Mouse (Mus musculus): Measurements from ENCODE around the gene Lipo2. TPM values are rescaled to one million over a fixed set of nuclear protein-coding genes. Genes with fewer than 3 reads are reported as not detected.

The Lipo2 gene
- polyA plus RNA-seq (2021; fragmentation: Nextera tagmentation): 0.20 TPM in 2 replicates
- long read RNA-seq, experiment 1, partial matches to known transcripts: 0 of 3 reads
- long read RNA-seq, experiment 1, other reads (novel, unspliced or antisense): 3 of 3 reads
- long read RNA-seq, experiment 2: 0 reads

GRCm38 (mm10) chr19:33751259-33751658 lies at the start of gene Lipo2:
Gene Lipo2 (minus strand): TSS chr19:33751359.

DNA sequence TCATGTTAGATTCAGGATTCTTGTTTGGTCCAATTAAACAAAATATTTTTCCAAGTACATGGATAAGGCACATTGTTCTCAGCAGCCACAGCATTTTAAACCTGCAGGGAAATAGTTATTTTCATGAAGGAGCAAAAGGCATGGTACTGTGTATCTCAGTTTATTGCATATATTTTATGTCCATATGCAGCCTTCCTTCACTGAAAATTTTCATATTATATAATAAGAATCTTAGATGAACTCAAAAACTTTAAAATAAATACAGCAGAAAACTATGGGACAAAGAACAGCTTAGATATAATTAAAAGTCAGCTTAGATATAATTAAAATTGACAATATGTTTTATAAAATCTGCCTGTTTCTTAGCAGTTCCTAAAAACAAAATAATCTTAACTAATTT lies 36.2 kb upstream of the Lipo2 start, which contains the start of gene Lipo1:
Gene Lipo1, minus strand, starts transcription at position 101 of the 400 bp plus-strand sequence.

GRCm38 (mm10) chr19:33761287-33762086 lies 10.3 kb upstream of the Lipo2 start, which contains the start of gene Lipo3:
Gene Lipo3 (minus strand): TSS chr19:33761951.

Other genes starting within 250 kb of the Lipo2 start
- not detected in 2 replicates for gene Lipo4, start 233.6 kb downstream of the Lipo2 start, polyA plus RNA-seq (2021; fragmentation: Nextera tagmentation)
- not detected in 2 replicates for gene Gm8978, start 126.1 kb downstream of the Lipo2 start, polyA plus RNA-seq (2021; fragmentation: Nextera tagmentation)
- 4.9 and 5.2 TPM in 2 replicates for gene Lipo3, start 10.6 kb upstream of the Lipo2 start, polyA plus RNA-seq (2021; fragmentation: Nextera tagmentation)
- gene Lipo1, start 36.1 kb upstream of the Lipo2 start, polyA plus RNA-seq (2021; fragmentation: Nextera tagmentation): not detected in 2 replicates
- not detected in 2 replicates for gene Lipf, start 209.8 kb upstream of the Lipo2 start, polyA plus RNA-seq (2021; fragmentation: Nextera tagmentation)

Data from left cerebral cortex, adult 6 months (tissue).